Mouse (Mus musculus) thymus, postnatal 36 days (tissue): ENCODE results near the gene Mmp23.
"Not testable (repeated sequence)": the region's sequence is repeated elsewhere in the genome, so short reads cannot be mapped to it uniquely, and the experiment has no call there.

ENCODE experiments used
- DNase-seq, 2 experiments: peaks; one replicate each; pipeline ENCODE4 v3.0.0; 2022; ENCODE audit warnings: mixed read lengths in 2 of 2

The Mmp23 gene

DNA sequence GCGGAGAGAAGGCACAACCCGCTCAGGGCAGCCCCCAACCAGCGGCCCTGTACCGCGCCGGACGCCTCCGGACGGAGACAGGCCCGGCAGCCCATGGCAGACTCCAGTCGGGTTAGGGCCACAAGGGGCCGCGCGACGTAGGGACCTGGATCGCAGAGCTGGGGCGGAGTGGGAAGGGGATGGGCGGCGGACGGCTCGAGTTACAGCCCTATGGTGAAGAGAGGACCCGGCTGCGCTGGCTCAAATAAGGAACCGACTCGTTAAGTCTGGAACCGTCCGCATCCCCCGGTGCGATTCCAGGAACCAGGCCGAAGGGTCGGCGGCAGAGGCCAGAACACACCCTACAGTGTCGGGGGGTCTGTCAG lies at the start of gene Mmp23:
Mmp23 (minus strand) TSS at position 299 of the 365 bp plus-strand sequence.
- peak in 1 of 2 experiments; percentile 19 for DNase-seq

DNA sequence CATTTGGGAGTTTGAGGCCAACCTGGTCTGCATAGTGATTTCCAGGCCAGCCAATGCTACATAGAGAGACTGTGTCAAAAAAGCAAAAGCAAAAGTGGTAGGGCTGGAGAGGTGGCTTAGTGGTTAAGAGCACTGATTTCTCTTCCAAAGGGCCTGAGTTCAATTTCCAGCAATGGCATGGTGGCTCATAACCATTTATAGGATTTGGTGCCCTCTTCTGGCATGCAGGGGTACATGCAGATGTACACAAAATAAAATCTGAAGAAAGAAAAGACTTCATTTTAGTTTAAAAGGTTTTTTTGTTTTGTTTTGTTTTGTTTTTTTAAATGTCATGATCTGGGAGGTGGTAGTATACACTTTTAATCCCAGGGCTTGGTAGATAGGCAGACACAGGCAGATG lies 47.2 kb upstream of the Mmp23 start:
- no peak for DNase-seq

DNA sequence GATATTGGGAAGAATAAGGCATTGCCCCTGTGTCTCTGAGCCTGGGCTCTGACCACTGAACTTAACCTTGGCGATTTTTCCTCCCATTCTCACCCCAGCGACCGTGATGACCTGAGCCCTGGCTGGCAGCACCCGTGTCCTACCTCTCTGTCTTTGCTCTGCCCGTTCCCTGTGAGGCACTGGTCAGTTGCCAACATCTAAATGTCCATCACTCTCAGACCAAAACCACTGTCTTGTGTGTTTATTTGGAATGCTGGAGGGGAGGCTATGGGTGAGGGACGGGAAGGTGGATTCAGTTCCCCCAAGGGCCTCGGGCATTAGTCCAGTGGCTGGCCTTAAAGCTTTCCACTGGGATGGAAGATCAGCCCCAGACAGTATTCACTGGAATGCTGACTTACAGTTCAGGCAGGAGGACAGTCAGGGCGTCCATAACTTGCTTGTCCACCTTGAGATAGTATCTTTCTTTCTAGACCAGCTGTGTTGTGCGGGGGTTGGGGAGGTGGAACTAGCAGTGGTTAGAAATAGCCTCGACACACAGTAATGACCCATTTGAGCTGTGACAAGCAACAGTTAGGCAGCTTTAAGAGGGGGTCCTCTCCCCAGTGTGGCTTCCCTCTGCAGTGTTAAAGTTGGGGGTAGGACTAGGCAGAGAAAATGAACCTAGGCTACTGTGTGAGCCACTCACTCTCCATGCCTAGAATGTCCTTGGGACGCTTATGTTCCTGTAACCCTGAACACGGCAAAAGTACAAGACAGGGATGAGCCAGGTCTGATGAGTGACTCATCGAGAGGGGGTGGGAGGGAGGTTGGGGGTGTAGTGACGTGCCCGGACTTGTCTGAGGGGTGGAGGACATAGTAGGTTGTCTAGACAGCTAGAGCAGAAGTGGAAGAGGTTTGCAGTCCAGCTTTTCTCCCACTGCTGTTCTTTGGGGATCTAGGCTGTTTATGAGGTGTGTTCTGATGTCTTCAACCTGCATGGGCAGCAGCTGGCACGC lies 43.4 kb upstream of the Mmp23 start:
- DNase-seq = no peak

DNA sequence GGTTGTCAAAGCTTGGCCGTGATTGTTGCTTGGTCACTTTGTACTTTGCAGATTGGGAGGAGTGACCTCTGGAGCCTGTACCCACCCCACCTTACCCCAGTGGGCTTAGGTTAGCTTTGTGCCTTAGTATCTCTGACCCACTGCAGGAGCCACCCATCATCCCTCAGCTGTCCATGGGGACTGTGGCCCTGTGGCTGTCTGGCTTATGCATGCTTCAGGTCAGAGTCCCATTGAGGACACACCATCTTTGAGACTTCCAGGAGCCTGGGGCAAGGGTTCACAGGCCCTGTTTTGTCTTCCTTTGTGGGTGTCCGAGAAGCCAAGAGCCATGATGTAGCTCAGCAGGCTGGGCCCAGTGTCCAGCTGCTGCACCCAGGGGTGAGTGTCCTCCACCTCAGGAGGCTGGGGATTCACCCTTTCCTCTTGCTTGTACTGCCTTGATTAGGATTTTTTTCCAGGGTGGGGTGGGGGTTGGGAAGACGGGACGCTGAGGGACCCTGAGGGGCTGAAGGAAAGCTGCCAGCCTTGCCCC lies 42.4 kb upstream of the Mmp23 start:
- DNase-seq = no peak

DNA sequence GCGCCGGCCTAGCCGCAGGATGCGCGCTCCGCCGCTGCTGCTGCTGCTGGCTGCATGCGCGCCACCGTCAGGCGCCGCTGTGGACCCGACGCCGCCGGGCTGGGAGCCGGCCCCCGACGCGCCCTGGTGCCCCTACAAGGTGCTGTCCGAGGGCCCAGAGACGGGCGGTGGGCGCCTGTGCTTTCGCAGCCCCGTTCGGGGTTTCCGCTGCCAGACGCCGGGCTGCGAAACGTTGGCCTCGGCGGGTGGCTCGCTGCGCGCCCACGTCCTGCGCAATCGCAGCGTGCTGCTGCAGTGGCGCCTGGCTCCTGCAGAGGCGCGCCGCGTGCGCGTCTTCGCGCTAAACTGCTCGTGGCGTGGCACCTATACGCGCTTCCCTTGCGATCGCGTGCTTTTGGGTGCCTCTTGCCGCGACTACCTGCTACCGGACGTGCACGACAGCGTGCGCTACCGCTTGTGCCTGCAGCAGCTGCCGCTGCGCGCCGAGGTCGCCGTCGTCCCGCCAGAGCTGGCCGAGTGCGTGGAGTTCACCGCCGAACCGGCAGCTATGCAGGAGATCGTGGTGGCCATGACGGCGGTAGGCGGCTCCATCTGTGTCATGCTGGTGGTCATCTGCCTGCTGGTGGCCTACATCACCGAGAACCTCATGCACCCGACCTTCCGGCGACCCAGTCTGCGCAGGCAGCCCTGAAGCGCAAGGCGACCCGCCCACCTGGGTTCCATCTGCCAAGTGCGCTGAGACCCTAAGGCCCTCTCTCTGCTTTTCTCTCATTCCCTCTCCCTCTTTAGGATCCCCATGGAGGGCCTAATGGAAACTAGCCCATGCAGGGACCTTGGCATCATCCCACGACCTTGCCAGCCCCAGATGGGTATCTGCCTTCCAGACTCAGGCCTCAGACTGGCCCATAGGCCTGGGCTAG lies 41.6 kb upstream of the Mmp23 start:
- DNase-seq = peak; percentile 76 to 85

GRCm38 (mm10) chr4:155694111-155694481 lies 40.9 kb upstream of the Mmp23 start, which contains the start of gene Fndc10:
Gene Fndc10, plus strand, starts transcription at chr4:155694342.
- DNase-seq = peak; percentile 63 to 75

DNA sequence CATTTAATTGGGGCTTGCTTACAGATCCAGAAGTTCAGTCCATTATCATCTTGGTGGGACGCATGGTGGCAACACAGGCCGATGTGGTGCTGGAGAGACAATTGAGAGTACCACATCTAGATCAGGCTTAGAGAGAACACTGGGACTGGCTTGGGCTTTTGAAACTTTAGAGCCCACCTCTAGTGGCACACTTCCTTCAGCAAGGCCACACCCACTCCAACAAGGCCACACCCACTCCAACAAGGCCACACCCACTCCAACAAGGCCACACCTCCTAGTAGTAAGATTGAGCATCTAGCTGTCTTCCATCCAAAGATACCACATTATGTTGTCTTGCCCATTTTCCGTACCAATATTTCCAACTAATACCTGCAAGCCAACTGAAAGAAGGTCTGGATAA lies 39.2 kb upstream of the Mmp23 start:
- DNase-seq = no peak

- DNase-seq = no peak
These were observed 37.6 kb upstream of the Mmp23 start for GRCm38 (mm10) chr4:155690571-155691375.

- DNase-seq = not testable (repeated sequence)
These were observed 34.6 kb upstream of the Mmp23 start for GRCm38 (mm10) chr4:155687764-155688163.

DNA sequence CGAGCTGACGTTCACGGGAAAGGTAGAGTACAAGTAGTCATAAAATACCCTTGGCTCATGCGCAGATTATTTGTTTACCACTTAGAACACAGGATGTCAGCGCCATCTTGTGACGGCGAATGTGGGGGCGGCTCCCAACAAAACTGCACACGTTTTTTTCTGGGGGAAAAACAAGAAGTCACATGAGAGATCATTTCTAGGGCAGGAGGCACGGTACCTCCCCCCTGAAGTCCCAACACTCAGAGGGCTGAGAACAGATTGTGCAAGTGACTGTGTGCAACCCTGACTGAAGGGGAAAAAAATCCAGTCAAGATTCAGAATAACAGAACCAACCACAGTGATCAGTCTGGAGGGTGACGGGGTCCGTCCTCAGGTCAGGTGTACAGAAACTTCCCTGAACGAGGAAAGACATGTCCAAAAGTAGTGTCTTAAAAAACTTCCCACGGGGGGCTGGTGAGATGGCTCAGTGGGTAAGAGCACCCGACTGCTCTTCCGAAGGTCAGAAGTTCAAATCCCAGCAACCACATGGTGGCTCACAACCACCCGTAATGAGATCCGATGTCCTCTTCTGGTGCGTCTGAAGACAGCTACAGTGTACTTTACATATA lies 30.6 kb upstream of the Mmp23 start:
- DNase-seq = not testable (repeated sequence)

- DNase-seq = peak in 1 of 2 experiments; percentile 28
These were observed 22.8 kb upstream of the Mmp23 start for GRCm38 (mm10) chr4:155675991-155676390.

DNA sequence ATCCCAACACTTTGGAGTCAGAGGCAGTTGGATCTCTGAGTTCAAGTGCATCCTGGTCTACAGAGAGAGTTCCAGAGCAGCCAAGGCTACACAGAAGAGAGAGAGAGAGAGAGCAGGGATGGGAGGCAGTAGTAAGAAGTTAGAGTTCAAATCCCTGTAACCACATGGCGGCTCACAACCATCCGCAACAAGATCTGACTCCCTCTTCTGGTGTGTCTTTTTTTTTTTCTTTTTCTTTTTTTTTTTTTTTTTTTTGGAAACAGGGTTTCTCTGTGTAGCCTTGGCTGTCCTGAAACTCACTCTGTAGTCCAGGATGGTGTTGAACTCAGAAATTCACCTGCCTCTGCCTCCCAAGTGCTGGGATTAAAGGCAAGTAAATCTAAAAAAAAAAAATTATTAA lies 18.9 kb upstream of the Mmp23 start:
- no peak for DNase-seq

GRCm38 (mm10) chr4:155670236-155670635 lies 17.1 kb upstream of the Mmp23 start:
- peak in 1 of 2 experiments; percentile 8 for DNase-seq

DNA sequence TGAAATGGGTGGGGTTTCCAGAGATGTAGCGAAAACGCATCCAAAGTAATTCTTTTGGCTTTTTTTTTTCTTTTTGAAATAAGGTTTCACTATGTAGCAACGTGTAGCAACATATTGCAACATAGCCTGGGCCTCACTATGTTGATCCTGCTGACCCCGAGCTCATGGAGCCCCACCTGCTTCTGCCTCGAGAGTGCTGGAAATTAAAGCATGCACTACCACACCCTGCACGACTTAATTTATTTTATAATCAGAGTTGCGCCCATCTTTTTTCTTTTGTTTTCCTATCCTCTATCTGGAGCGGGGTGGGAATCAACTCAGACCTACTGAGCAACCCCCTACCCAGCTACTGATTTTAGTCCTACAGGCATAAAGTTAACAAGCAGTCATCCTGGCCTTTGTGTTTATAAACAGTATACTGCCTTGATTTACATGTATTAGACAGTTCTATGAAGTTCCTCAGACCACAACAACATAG lies 16.5 kb upstream of the Mmp23 start:
- DNase-seq = no peak

- peak; percentile 96 to 97 for DNase-seq
These were observed 15.8 kb upstream of the Mmp23 start, which contains the start of gene Mib2 for GRCm38 (mm10) chr4:155668689-155669597. Gene Mib2, minus strand, starts transcription at chr4:155669198.

GRCm38 (mm10) chr4:155666903-155667302 lies 13.7 kb upstream of the Mmp23 start:
- DNase-seq = no peak

GRCm38 (mm10) chr4:155660641-155661040 lies 7.5 kb upstream of the Mmp23 start:
- DNase-seq = no peak

DNA sequence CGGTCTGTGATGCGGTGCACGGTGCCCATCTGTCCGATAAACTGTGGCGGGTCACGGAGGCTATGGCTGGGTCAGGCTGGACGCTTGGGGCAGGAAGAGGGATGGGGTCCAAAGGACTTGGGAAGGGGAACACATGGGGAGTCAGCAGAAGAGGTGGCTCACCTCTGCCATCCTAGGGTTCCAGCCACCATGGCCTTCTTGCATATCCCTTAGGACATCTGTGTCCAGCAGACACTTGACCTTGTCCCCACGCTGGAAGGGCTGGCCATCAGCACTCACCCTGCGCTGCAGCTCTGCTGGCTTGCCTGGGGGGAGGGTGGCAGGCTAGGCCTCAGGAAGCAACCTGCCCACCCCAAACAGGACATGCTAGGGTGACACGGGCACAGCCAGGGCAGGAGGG lies 5.8 kb upstream of the Mmp23 start:
- no peak for DNase-seq

DNA sequence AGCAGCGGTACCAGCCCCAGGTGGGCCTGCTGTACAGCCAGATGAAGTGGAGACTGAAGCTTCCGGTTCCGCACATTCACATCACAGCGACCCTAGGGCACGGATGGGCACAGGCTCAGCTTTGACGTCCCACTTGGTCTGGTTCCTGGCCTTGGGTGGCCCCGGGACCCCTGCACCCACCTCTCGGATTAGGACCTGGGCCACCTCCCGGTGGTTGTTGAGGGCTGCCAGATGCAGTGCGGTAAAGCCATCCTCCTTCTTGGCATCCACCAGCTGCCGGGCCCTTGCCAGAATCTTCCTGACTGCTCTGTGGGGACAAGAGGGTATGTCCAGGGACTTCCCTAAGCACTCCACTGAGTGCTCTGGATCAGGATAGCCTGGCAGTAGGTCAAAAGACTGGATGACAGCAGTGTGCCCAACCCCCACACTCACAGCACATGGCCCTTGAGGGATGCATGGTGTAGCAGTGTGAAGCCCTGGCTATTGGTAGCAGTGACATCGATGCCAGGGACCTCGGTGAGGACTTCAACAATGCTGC lies 3.1 kb upstream of the Mmp23 start:
- no peak for DNase-seq
